21 mouse cellular contexts compared by ENCODE assay signal in genomic region chr6:88635881-88636754, GRCm38 (mm10). TPM values are rescaled to one million over a fixed set of nuclear protein-coding genes. Genes with fewer than 3 reads are reported as not detected.
DNase-seq lines count a peak whose midpoint lies in the region; ATAC-seq and TF ChIP-seq lines count a peak whose summit lies in the region.
"Had no signal": no experiment of that assay in that cellular context is flagged by ENCODE, and none has a peak within 500 bp of the region (broad histone marks: within the 10 kb centered on the region; RNA-seq: fewer than 3 reads in every experiment).

No protein-coding gene starts in this region.

- DNase-seq in lung, postnatal 0 days (ENCODE audit: low spot score): peak; percentile 13
- no peak for DNase-seq in lung, postnatal 4 days
- peak; percentile 66 for DNase-seq in c-Kit-negative CD71-positive TER-119-positive erythroid progenitor cells, embryonic 14.5 days (ENCODE audit: low read depth, low spot score)
- DNase-seq in liver, embryonic 11.5 days (ENCODE audit: low spot score): no peak
- no peak for DNase-seq in urinary bladder, postnatal 10 days (ENCODE audit: low spot score)
- DNase-seq in kidney, postnatal 36 days: no peak
- DNase-seq in frontal cortex, adult 2 months (ENCODE audit: extremely low spot score in 1 of 2, low spot score in 1 of 2): no peak
- DNase-seq: cerebellum, adult 2 months; heart, postnatal 4 days; kidney, adult 8-10 months; kidney, postnatal 25 days; lung, postnatal 14 days; right cerebral cortex, postnatal 4 days had no signal

- no peak overlapping the region for H3K9ac ChIP-seq in lung, postnatal 0 days (replicated peaks; ENCODE audit: low read depth)
- no peak overlapping the region for H3K9ac ChIP-seq in liver, embryonic 11.5 days (ENCODE audit: low read depth, low read length)
- H3K9ac ChIP-seq: embryonic facial prominence, embryonic 13.5 days; forebrain, embryonic 12.5 days; heart, embryonic 13.5 days; limb, embryonic 15.5 days; midbrain, embryonic 12.5 days; neural tube, embryonic 13.5 days had no signal

- H3K4me3 ChIP-seq in lung, postnatal 0 days (ENCODE audit: low read depth, low read length): no peak overlapping the region
- no peak overlapping the region for H3K4me3 ChIP-seq in liver, embryonic 11.5 days (ENCODE audit: low read depth, low read length)
- H3K4me3 ChIP-seq: embryonic facial prominence, embryonic 13.5 days; forebrain, embryonic 12.5 days; heart, embryonic 13.5 days; limb, embryonic 15.5 days; midbrain, embryonic 12.5 days; neural tube, embryonic 13.5 days had no signal

- no peak for ATAC-seq in lung, postnatal 0 days
- peak; percentile 83 for ATAC-seq in liver, embryonic 11.5 days (replicated peaks; ENCODE audit: low FRiP score)
- peak; percentile 69 for ATAC-seq in megakaryocyte-erythroid progenitor cell, adult 5-6 weeks (replicated peaks; ENCODE audit: low FRiP score, low TSS enrichment, poor library complexity, severe bottlenecking)

- H3K4me2 ChIP-seq in lung, postnatal 0 days (replicated peaks; ENCODE audit: low read depth, low read length): no peak overlapping the region
- H3K4me2 ChIP-seq in liver, embryonic 11.5 days: no peak overlapping the region
- H3K4me2 ChIP-seq: embryonic facial prominence, embryonic 13.5 days; forebrain, embryonic 12.5 days; heart, embryonic 13.5 days; limb, embryonic 15.5 days; midbrain, embryonic 12.5 days; neural tube, embryonic 13.5 days had no signal

- no peaks in the 10 kb centered on the region for H3K9me3 ChIP-seq in lung, postnatal 0 days (ENCODE audit: low read length)
- no peaks in the 10 kb centered on the region for H3K9me3 ChIP-seq in liver, embryonic 11.5 days (ENCODE audit: control insufficient read depth, low read length)
- H3K9me3 ChIP-seq: heart, embryonic 13.5 days had no signal

- no peak overlapping the region for H3K27ac ChIP-seq in lung, postnatal 0 days (ENCODE audit: low read length)
- H3K27ac ChIP-seq in liver, embryonic 11.5 days (ENCODE audit: low read depth, low read length): no peak overlapping the region
- H3K27ac ChIP-seq: embryonic facial prominence, embryonic 13.5 days; forebrain, embryonic 12.5 days; heart, embryonic 13.5 days; limb, embryonic 15.5 days; midbrain, embryonic 12.5 days; neural tube, embryonic 13.5 days had no signal

- no peaks in the 10 kb centered on the region for H3K27me3 ChIP-seq in lung, postnatal 0 days (replicated peaks; ENCODE audit: insufficient read depth, low read length)
- H3K27me3 ChIP-seq in liver, embryonic 11.5 days (replicated peaks; ENCODE audit: control insufficient read depth, insufficient read depth, low read length): no peaks in the 10 kb centered on the region
- H3K27me3 ChIP-seq: embryonic facial prominence, embryonic 13.5 days; forebrain, embryonic 12.5 days; heart, embryonic 13.5 days; limb, embryonic 15.5 days; midbrain, embryonic 12.5 days; neural tube, embryonic 13.5 days had no signal

- no peak for TF ChIP-seq EP300 in lung, postnatal 0 days (IDR thresholded peaks at IDR 0.05)

- H3K4me1 ChIP-seq in lung, postnatal 0 days (ENCODE audit: insufficient read depth, low read depth, low read length): no peaks in the 10 kb centered on the region
- peaks cover 12% of the 10 kb centered on the region for H3K4me1 ChIP-seq in liver, embryonic 11.5 days (replicated peaks; ENCODE audit: control insufficient read depth, insufficient read depth, low read length)
- H3K4me1 ChIP-seq: limb, embryonic 15.5 days had no signal

- no peak for TF ChIP-seq CTCF in lung, postnatal 0 days (IDR thresholded peaks at IDR 0.05)

- 84% methylated on average over 6 of the region's 6 CpGs for WGBS in lung, postnatal 0 days
- 76% methylated on average over 6 of the region's 6 CpGs for WGBS in liver, embryonic 11.5 days

- H3K36me3 ChIP-seq in lung, postnatal 0 days (ENCODE audit: insufficient read depth, low read length): no peaks in the 10 kb centered on the region
- H3K36me3 ChIP-seq in liver, embryonic 11.5 days (ENCODE audit: control insufficient read depth, insufficient read depth, low read length): no peaks in the 10 kb centered on the region
- H3K36me3 ChIP-seq: embryonic facial prominence, embryonic 13.5 days; forebrain, embryonic 12.5 days; heart, embryonic 13.5 days; limb, embryonic 15.5 days; midbrain, embryonic 12.5 days; neural tube, embryonic 13.5 days had no signal

RNA-seq across cellular contexts. Expression of gene Kbtbd12, which starts 1.6 kb away (rescaled TPM):
- 0.42 and 0.97 TPM in 2 replicates for polyA plus RNA-seq in lung, postnatal 0 days (2015; fragmentation: Nextera tagmentation; extraction: Ambion mirVana)
- 0.12 and 0.52 TPM in 2 replicates for polyA plus RNA-seq in liver, embryonic 11.5 days (2014; fragmentation: Nextera tagmentation; extraction: Ambion mirVana)
- 0.37 and 0.98 TPM in 2 replicates for total RNA-seq in megakaryocyte-erythroid progenitor cell, adult 5-6 weeks (2014; fragmentation: Nextera tagmentation)
- 0.47 and 0.57 TPM in 2 replicates for total RNA-seq in megakaryocyte-erythroid progenitor cell, adult 5-6 weeks (2017)
- 0.48 and 0.68 TPM in 2 replicates for polyA plus RNA-seq in frontal cortex, adult 2 months (2012; rRNA removed)
- polyA plus RNA-seq: midbrain, embryonic 12.5 days; neural tube, embryonic 13.5 days; stomach, embryonic 14.5 days had no signal

Comparison
In these comparisons a context has a peak if more than half of its experiments do, and no peak if none do; other contexts are left out.
1. DNase-seq: peak in lung, postnatal 0 days (single experiment) and c-Kit-negative CD71-positive TER-119-positive erythroid progenitor cells, embryonic 14.5 days (single experiment); none in lung, postnatal 4 days (0 of 2), liver, embryonic 11.5 days (single experiment), urinary bladder, postnatal 10 days (single experiment), kidney, postnatal 36 days (0 of 2) and frontal cortex, adult 2 months (0 of 2).